ENCODE assay signal across 15 mouse cellular contexts in the genomic region with DNA sequence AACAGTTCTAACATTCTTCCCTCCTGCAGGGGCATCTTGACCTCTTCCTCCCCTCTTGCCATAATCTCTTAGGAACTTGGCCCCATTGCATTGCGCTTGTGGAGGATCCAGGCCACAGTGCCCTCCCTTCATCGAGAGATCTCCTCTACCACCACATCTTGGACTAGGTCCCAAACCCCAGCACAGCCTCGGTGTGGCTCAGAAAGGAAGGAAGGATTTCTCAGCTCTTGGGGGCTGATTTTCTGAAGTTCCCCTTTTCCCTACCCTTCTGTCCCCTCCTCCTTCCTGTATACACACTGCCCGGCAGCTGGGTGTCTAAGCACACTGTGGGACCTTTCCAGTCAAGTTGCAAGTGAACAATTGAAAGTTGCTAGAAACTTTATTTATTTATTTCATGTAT. TPM values are rescaled to one million over a fixed set of nuclear protein-coding genes. Genes with fewer than 3 reads are reported as not detected.
DNase-seq lines count a peak whose midpoint lies in the region; ATAC-seq and TF ChIP-seq lines count a peak whose summit lies in the region.
"Had no signal": no experiment of that assay in that cellular context is flagged by ENCODE, and none has a peak within 500 bp of the region (broad histone marks: within the 10 kb centered on the region; RNA-seq: fewer than 3 reads in every experiment).

No protein-coding gene starts in this region.

- TF ChIP-seq POLR2A in thymus, adult 2 months (IDR thresholded peaks at IDR 0.05; ENCODE audit: control insufficient read depth, extremely low read depth, insufficient read depth, low read length, poor library complexity) = no peak

- 11% methylated on average over 4 of the region's 4 CpGs for WGBS in thymus, adult 2 months
- WGBS in liver, embryonic 11.5 days = 33% methylated on average over 4 of the region's 4 CpGs
- 44% methylated on average over 4 of the region's 4 CpGs for WGBS in hindbrain, embryonic 16.5 days

- no peak for ATAC-seq in liver, embryonic 11.5 days (replicated peaks; ENCODE audit: low FRiP score)
- no peak for ATAC-seq in hindbrain, embryonic 16.5 days
- ATAC-seq: CD4-positive, CD25-positive, alpha-beta regulatory T cell, adult 4 months had no signal

- TF ChIP-seq CTCF in gastrocnemius, adult 2 months (IDR thresholded peaks at IDR 0.05) = no peak
- no peak for TF ChIP-seq CTCF in thymus, adult 2 months (IDR thresholded peaks at IDR 0.05; ENCODE audit: borderline replicate concordance, control insufficient read depth, extremely low read depth, insufficient read depth, low read length, poor library complexity)

- peak; percentile 44 for DNase-seq in gastrocnemius, adult 2 months
- DNase-seq in gastrocnemius, adult 8-10 months (ENCODE audit: low spot score in 2 of 2) = no peak
- no peak for DNase-seq in thymus, adult 2 months
- no peak for DNase-seq in thymus, postnatal 36 days
- no peak for DNase-seq in liver, embryonic 11.5 days (ENCODE audit: low spot score)
- DNase-seq in splenic B cell, adult 2 months (ENCODE audit: low read depth, low spot score) = peak; percentile 48
- DNase-seq in cerebellum, postnatal 25 days = no peak
- DNase-seq: thymus, adult 18-20 months had no signal

- intact Hi-C loops in gastrocnemius, adult 2 months (cut with DNase I) = no loop called here

- H3K4me1 ChIP-seq in thymus, adult 2 months (replicated peaks; ENCODE audit: control insufficient read depth, insufficient read depth, low read length) = peaks cover 46% of the 10 kb centered on the region
- H3K4me1 ChIP-seq in liver, embryonic 11.5 days (replicated peaks; ENCODE audit: control insufficient read depth, insufficient read depth, low read length) = peaks cover 65% of the 10 kb centered on the region
- H3K4me1 ChIP-seq in hindbrain, embryonic 16.5 days (ENCODE audit: control insufficient read depth, insufficient read depth, low read depth, low read length) = peaks cover 6% of the 10 kb centered on the region

- peak overlapping the region; percentile 28 for H3K9ac ChIP-seq in liver, embryonic 11.5 days (ENCODE audit: low read depth, low read length)
- H3K9ac ChIP-seq in hindbrain, embryonic 16.5 days (ENCODE audit: low read depth, low read length) = no peak overlapping the region
- H3K9ac ChIP-seq: hindbrain, embryonic 15.5 days had no signal

- H3K4me3 ChIP-seq in gastrocnemius, adult 2 months = no peak overlapping the region
- H3K4me3 ChIP-seq in thymus, adult 2 months (ENCODE audit: control insufficient read depth, insufficient read depth, low read length) = no peak overlapping the region
- H3K4me3 ChIP-seq in liver, embryonic 11.5 days (ENCODE audit: low read depth, low read length) = no peak overlapping the region
- H3K4me3 ChIP-seq in hindbrain, embryonic 16.5 days (ENCODE audit: low read length) = no peak overlapping the region
- H3K4me3 ChIP-seq: hindbrain, embryonic 15.5 days had no signal

- no peaks in the 10 kb centered on the region for H3K9me3 ChIP-seq in liver, embryonic 11.5 days (ENCODE audit: control insufficient read depth, low read length)
- H3K9me3 ChIP-seq in hindbrain, embryonic 16.5 days (ENCODE audit: control insufficient read depth, low read length) = no peaks in the 10 kb centered on the region
- H3K9me3 ChIP-seq: hindbrain, embryonic 15.5 days had no signal

- peaks cover 5% of the 10 kb centered on the region for H3K36me3 ChIP-seq in thymus, adult 2 months (ENCODE audit: control insufficient read depth, insufficient read depth, low read length)
- peaks cover 16% of the 10 kb centered on the region for H3K36me3 ChIP-seq in liver, embryonic 11.5 days (ENCODE audit: control insufficient read depth, insufficient read depth, low read length)
- peaks cover 9% of the 10 kb centered on the region; the same call in 1 of the 2 replicates for H3K36me3 ChIP-seq in splenic B cell, adult 2 months (ENCODE audit: control insufficient read depth, insufficient read depth, low read length, poor library complexity, severe bottlenecking)
- no peaks in the 10 kb centered on the region for H3K36me3 ChIP-seq in hindbrain, embryonic 16.5 days (ENCODE audit: control insufficient read depth, insufficient read depth, low read length)

- peak overlapping the region; percentile 72 for H3K27ac ChIP-seq in gastrocnemius, adult 2 months
- peak overlapping the region; percentile 18; the same call in 1 of the 2 replicates for H3K27ac ChIP-seq in thymus, adult 2 months (ENCODE audit: control insufficient read depth, insufficient read depth, low read length)
- H3K27ac ChIP-seq in liver, embryonic 11.5 days (ENCODE audit: low read depth, low read length) = peak overlapping the region; percentile 98
- H3K27ac ChIP-seq in hindbrain, embryonic 16.5 days (ENCODE audit: low read depth, low read length) = no peak overlapping the region
- H3K27ac ChIP-seq: hindbrain, embryonic 15.5 days had no signal

- H3K27me3 ChIP-seq in thymus, adult 2 months (ENCODE audit: control insufficient read depth, insufficient read depth, low read length) = no peaks in the 10 kb centered on the region
- no peaks in the 10 kb centered on the region for H3K27me3 ChIP-seq in liver, embryonic 11.5 days (replicated peaks; ENCODE audit: control insufficient read depth, insufficient read depth, low read length)
- H3K27me3 ChIP-seq in splenic B cell, adult 2 months (ENCODE audit: control insufficient read depth, insufficient read depth, low read length, poor library complexity, severe bottlenecking) = no peaks in the 10 kb centered on the region
- no peaks in the 10 kb centered on the region for H3K27me3 ChIP-seq in hindbrain, embryonic 16.5 days (replicated peaks; ENCODE audit: control insufficient read depth, insufficient read depth, low read length)
- H3K27me3 ChIP-seq: hindbrain, embryonic 15.5 days had no signal

- H3K4me2 ChIP-seq in liver, embryonic 11.5 days = peak overlapping the region; percentile 2; the same call in 1 of the 2 replicates
- H3K4me2 ChIP-seq in hindbrain, embryonic 16.5 days (ENCODE audit: low read length) = no peak overlapping the region
- H3K4me2 ChIP-seq: hindbrain, embryonic 15.5 days had no signal

RNA-seq across cellular contexts. Expression of a gene that starts 7.5 kb away (rescaled TPM):
- total RNA-seq in gastrocnemius, adult 2 months (2021) = 10 to 100 TPM; 13.8 to 35.2 TPM
- 10 to 100 TPM in 2 of 4 experiments, 1 to 10 TPM in 2; 8.6 to 18.9 (median 11.3) TPM for total RNA-seq in gastrocnemius, adult 8-10 months (2022)
- 92.7 and 128 TPM in 2 replicates for polyA plus RNA-seq in thymus, adult 2 months (2012; rRNA removed)
- polyA plus RNA-seq in liver, embryonic 11.5 days (2014; fragmentation: Nextera tagmentation; extraction: Ambion mirVana) = 41.6 and 47.0 TPM in 2 replicates
- 7.2 and 8.2 TPM in 2 replicates for polyA plus RNA-seq in hindbrain, embryonic 16.5 days (2015; fragmentation: Nextera tagmentation; extraction: Ambion mirVana)

RNA-seq across cellular contexts. Expression of a gene that starts 51.4 kb away (rescaled TPM):
- not detected for total RNA-seq in gastrocnemius, adult 2 months (2021)
- not detected for total RNA-seq in gastrocnemius, adult 8-10 months (2022)
- polyA plus RNA-seq in thymus, adult 2 months (2012; rRNA removed) = not detected in 2 replicates
- 0.11 TPM in 1 of 2 replicates, not detected in the other for polyA plus RNA-seq in liver, embryonic 11.5 days (2014; fragmentation: Nextera tagmentation; extraction: Ambion mirVana)
- not detected in 2 replicates for polyA plus RNA-seq in hindbrain, embryonic 16.5 days (2015; fragmentation: Nextera tagmentation; extraction: Ambion mirVana)
- total RNA-seq: adrenal gland, adult 18-20 months; left cerebral cortex, postnatal 36 days had no signal
- polyA plus RNA-seq: CD4-positive, CD25-positive, alpha-beta regulatory T cell, adult 4 months; embryonic facial prominence, embryonic 11.5 days; hindbrain, embryonic 15.5 days; neural tube, embryonic 11.5 days had no signal

RNA-seq across cellular contexts. Expression of a gene that starts 51.6 kb away (rescaled TPM):
- 10 to 100 TPM; 10.4 to 11.9 TPM for total RNA-seq in gastrocnemius, adult 2 months (2021)
- 10 to 100 TPM in 2 of 4 experiments, 1 to 10 TPM in 2; 9.4 to 13.6 (median 10.0) TPM for total RNA-seq in gastrocnemius, adult 8-10 months (2022)
- 47.8 and 55.8 TPM in 2 replicates for polyA plus RNA-seq in thymus, adult 2 months (2012; rRNA removed)
- polyA plus RNA-seq in liver, embryonic 11.5 days (2014; fragmentation: Nextera tagmentation; extraction: Ambion mirVana) = 11.5 and 11.8 TPM in 2 replicates
- 26.5 and 33.2 TPM in 2 replicates for polyA plus RNA-seq in hindbrain, embryonic 16.5 days (2015; fragmentation: Nextera tagmentation; extraction: Ambion mirVana)

RNA-seq across cellular contexts. Expression of a gene that starts 54.2 kb away (rescaled TPM):
- total RNA-seq in gastrocnemius, adult 2 months (2021) = not detected
- not detected for total RNA-seq in gastrocnemius, adult 8-10 months (2022)
- polyA plus RNA-seq in thymus, adult 2 months (2012; rRNA removed) = 0.49 and 0.62 TPM in 2 replicates
- 0.42 and 0.52 TPM in 2 replicates for polyA plus RNA-seq in liver, embryonic 11.5 days (2014; fragmentation: Nextera tagmentation; extraction: Ambion mirVana)
- polyA plus RNA-seq in hindbrain, embryonic 16.5 days (2015; fragmentation: Nextera tagmentation; extraction: Ambion mirVana) = 0.76 and 1.0 TPM in 2 replicates
- total RNA-seq: adrenal gland, adult 18-20 months; left cerebral cortex, postnatal 36 days had no signal

Comparison
In these comparisons a context has a peak if more than half of its experiments do, and no peak if none do; other contexts are left out.
1. DNase-seq: peak in gastrocnemius, adult 2 months (single experiment) and splenic B cell, adult 2 months (single experiment); none in gastrocnemius, adult 8-10 months (0 of 2), thymus, adult 2 months (single experiment), thymus, postnatal 36 days (0 of 2), liver, embryonic 11.5 days (single experiment) and cerebellum, postnatal 25 days (0 of 2).